Mouse (Mus musculus): ENCODE measurements at regions not wholly inside any gene's neighbourhood (a gene's known extent, or its start where the extent isn't known, plus 50 kb on each side); places are given as distances from the start of the nearest gene placed in this dataset.

GRCm38 (mm10) chr7:134491326-134491725, 105.9 kb upstream of the D7Ertd443e start:
- H3K9me3 ChIP-seq (replicated peaks; ENCODE audit: insufficient read depth, low read length), result no peaks in the 10 kb centered on the region
- H3K4me3 ChIP-seq (ENCODE audit: control insufficient read depth in 1 of 2, insufficient read depth in 1 of 2, low read depth in 2 of 2, low read length in 2 of 2), result no peak overlapping the region
- H3K27me3 ChIP-seq (ENCODE audit: control insufficient read depth in 1 of 2, insufficient read depth in 2 of 2, low read length in 2 of 2), result no peaks in the 10 kb centered on the region
- DNase-seq (ENCODE audit: low read depth, low spot score), result no peak
- H3K4me1 ChIP-seq (ENCODE audit: control insufficient read depth in 1 of 2, insufficient read depth in 2 of 2, low read length in 2 of 2), result no peaks in the 10 kb centered on the region
- no peak overlapping the region for H3K27ac ChIP-seq (ENCODE audit: control insufficient read depth, low read depth, low read length)
- no peaks in the 10 kb centered on the region for H3K79me2 ChIP-seq (ENCODE audit: control insufficient read depth, insufficient read depth, low read length, poor library complexity)
- no peak for TF ChIP-seq JUND (IDR thresholded peaks at IDR 0.05; ENCODE audit: low read depth, low read length)
- TF ChIP-seq MXI1 (IDR thresholded peaks at IDR 0.05; ENCODE audit: low read depth, low read length), result no peak
- TF ChIP-seq RCOR1 (IDR thresholded peaks at IDR 0.05; ENCODE audit: low read depth, low read length), result no peak
- no peak for TF ChIP-seq ZC3H11A (IDR thresholded peaks at IDR 0.05; ENCODE audit: low read depth, low read length)
- TF ChIP-seq POLR2A (IDR thresholded peaks at IDR 0.05; ENCODE audit: control insufficient read depth in 1 of 2, insufficient read depth in 1 of 2, low read depth in 1 of 2, low read length in 2 of 2, poor library complexity in 1 of 2), result no peak
- TF ChIP-seq NRF1 (IDR thresholded peaks at IDR 0.05; ENCODE audit: insufficient read depth, low read depth, low read length, poor library complexity, severe bottlenecking), result no peak
- TF ChIP-seq ZMIZ1 (IDR thresholded peaks at IDR 0.05; ENCODE audit: low read depth, low read length), result no peak
- no peak for TF ChIP-seq GATA1 (IDR thresholded peaks at IDR 0.05; ENCODE audit: low read depth, low read length)
- TF ChIP-seq USF2 (IDR thresholded peaks at IDR 0.05; ENCODE audit: borderline replicate concordance in 1 of 2, insufficient read depth in 1 of 2, low read depth in 1 of 2, low read length in 2 of 2), result no peak
- no peak for TF ChIP-seq TCF12 (IDR thresholded peaks at IDR 0.05; ENCODE audit: low read depth, low read length)
- no peak for TF ChIP-seq ELF1 (IDR thresholded peaks at IDR 0.05; ENCODE audit: low read depth, low read length)
- TF ChIP-seq MYC (IDR thresholded peaks at IDR 0.05; ENCODE audit: low read depth, low read length), result no peak
- TF ChIP-seq BHLHE40 (IDR thresholded peaks at IDR 0.05; ENCODE audit: borderline replicate concordance, low read depth, low read length), result no peak
- H3K9ac ChIP-seq (ENCODE audit: control insufficient read depth, low read depth, low read length, poor library complexity, severe bottlenecking), result no peak overlapping the region
- H3K36me3 ChIP-seq (ENCODE audit: control insufficient read depth in 1 of 2, insufficient read depth in 2 of 2, low read length in 2 of 2), result no peaks in the 10 kb centered on the region

GRCm38 (mm10) chr7:134497219-134497618, 111.8 kb upstream of the D7Ertd443e start:
- no peak overlapping the region for H3K9ac ChIP-seq (ENCODE audit: control insufficient read depth, low read depth, low read length, poor library complexity, severe bottlenecking)
- TF ChIP-seq MYB (IDR thresholded peaks at IDR 0.05; ENCODE audit: low read depth, low read length), result no peak
- no peak for TF ChIP-seq ZNF384 (IDR thresholded peaks at IDR 0.05; ENCODE audit: low read depth, low read length)
- no peak for TF ChIP-seq USF2 (IDR thresholded peaks at IDR 0.05; ENCODE audit: borderline replicate concordance in 1 of 2, insufficient read depth in 1 of 2, low read depth in 1 of 2, low read length in 2 of 2)
- no peaks in the 10 kb centered on the region for H3K27me3 ChIP-seq (ENCODE audit: control insufficient read depth in 1 of 2, insufficient read depth in 2 of 2, low read length in 2 of 2)
- no peaks in the 10 kb centered on the region for H3K9me3 ChIP-seq (replicated peaks; ENCODE audit: insufficient read depth, low read length)
- no peak for DNase-seq (ENCODE audit: low read depth, low spot score)
- no peaks in the 10 kb centered on the region for H3K36me3 ChIP-seq (ENCODE audit: control insufficient read depth in 1 of 2, insufficient read depth in 2 of 2, low read length in 2 of 2)
- H3K4me1 ChIP-seq (ENCODE audit: control insufficient read depth in 1 of 2, insufficient read depth in 2 of 2, low read length in 2 of 2), result no peaks in the 10 kb centered on the region
- H3K4me3 ChIP-seq (ENCODE audit: control insufficient read depth in 1 of 2, insufficient read depth in 1 of 2, low read depth in 2 of 2, low read length in 2 of 2), result no peak overlapping the region
- no peaks in the 10 kb centered on the region for H3K79me2 ChIP-seq (ENCODE audit: control insufficient read depth, insufficient read depth, low read length, poor library complexity)
- no peak overlapping the region for H3K27ac ChIP-seq (ENCODE audit: control insufficient read depth, low read depth, low read length)

DNA sequence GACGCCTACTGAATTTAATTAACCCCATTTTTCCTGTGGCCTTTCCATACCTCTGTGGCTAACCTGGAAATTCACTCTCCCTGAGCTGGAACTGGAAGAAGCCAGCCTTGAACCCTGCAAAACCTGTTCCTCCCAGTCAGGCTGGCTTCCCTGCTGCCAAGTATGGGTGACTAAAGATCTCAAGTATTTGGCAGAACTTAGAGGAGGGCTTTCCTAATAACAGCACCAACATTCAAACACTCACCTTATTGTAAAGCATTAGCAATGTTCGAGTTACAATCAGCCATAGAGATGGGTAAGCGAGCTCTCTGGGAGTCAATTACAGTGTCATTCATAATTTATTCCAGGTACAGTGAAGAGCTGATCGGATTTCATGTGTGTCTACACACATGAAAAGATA, 112.4 kb upstream of the D7Ertd443e start:
- Histone ChIP-seq H3K4me3 (ENCODE audit: control insufficient read depth in 1 of 2, insufficient read depth in 1 of 2, low read depth in 2 of 2, low read length in 2 of 2) (no peak overlapping the region), H3K27ac (ENCODE audit: control insufficient read depth, low read depth, low read length) (no peak overlapping the region), H3K9ac (ENCODE audit: control insufficient read depth, low read depth, low read length, poor library complexity, severe bottlenecking) (no peak overlapping the region), H3K27me3 (ENCODE audit: control insufficient read depth in 1 of 2, insufficient read depth in 2 of 2, low read length in 2 of 2) (no peaks in the 10 kb centered on the region), H3K4me1 (ENCODE audit: control insufficient read depth in 1 of 2, insufficient read depth in 2 of 2, low read length in 2 of 2) (no peaks in the 10 kb centered on the region), H3K36me3 (ENCODE audit: control insufficient read depth in 1 of 2, insufficient read depth in 2 of 2, low read length in 2 of 2) (no peaks in the 10 kb centered on the region), H3K9me3 (replicated peaks; ENCODE audit: insufficient read depth, low read length) (no peaks in the 10 kb centered on the region), H3K79me2 (ENCODE audit: control insufficient read depth, insufficient read depth, low read length, poor library complexity) (no peaks in the 10 kb centered on the region)
- DNase-seq (ENCODE audit: low read depth, low spot score), result no peak
- no peak for TF ChIP-seq CHD1 (IDR thresholded peaks at IDR 0.05; ENCODE audit: low read depth, low read length)
- TF ChIP-seq GABPA (IDR thresholded peaks at IDR 0.05; ENCODE audit: low read depth, low read length), result no peak
- TF ChIP-seq MYB (IDR thresholded peaks at IDR 0.05; ENCODE audit: low read depth, low read length), result no peak
- no peak for TF ChIP-seq EP300 (IDR thresholded peaks at IDR 0.05; ENCODE audit: low read depth in 1 of 2, low read length in 2 of 2)
- no peak for TF ChIP-seq ZC3H11A (IDR thresholded peaks at IDR 0.05; ENCODE audit: low read depth, low read length)
- TF ChIP-seq MAFK (IDR thresholded peaks at IDR 0.05; ENCODE audit: borderline replicate concordance, low read depth, low read length), result no peak
- TF ChIP-seq SMC3 (IDR thresholded peaks at IDR 0.05; ENCODE audit: low read depth, low read length), result no peak
- TF ChIP-seq NRF1 (IDR thresholded peaks at IDR 0.05; ENCODE audit: insufficient read depth, low read depth, low read length, poor library complexity, severe bottlenecking), result no peak
- no peak for TF ChIP-seq UBTF (IDR thresholded peaks at IDR 0.05; ENCODE audit: borderline replicate concordance, insufficient read depth, low read depth, low read length)
- TF ChIP-seq POLR2AphosphoS2 (IDR thresholded peaks at IDR 0.05; ENCODE audit: low read length), result no peak
- TF ChIP-seq TBP (IDR thresholded peaks at IDR 0.05; ENCODE audit: low read depth, low read length), result no peak
- no peak for TF ChIP-seq JUND (IDR thresholded peaks at IDR 0.05; ENCODE audit: low read depth, low read length)
- TF ChIP-seq MAX (IDR thresholded peaks at IDR 0.05; ENCODE audit: low read length), result no peak
- no peak for TF ChIP-seq ELF1 (IDR thresholded peaks at IDR 0.05; ENCODE audit: low read depth, low read length)
- TF ChIP-seq TAL1 (IDR thresholded peaks at IDR 0.05; ENCODE audit: low read length), result no peak
- no peak for TF ChIP-seq HCFC1 (IDR thresholded peaks at IDR 0.05; ENCODE audit: low read depth, low read length)
